Mouse (Mus musculus) liver, embryonic 14.5 days (tissue): Measurements from ENCODE around the gene Pprc1.

ENCODE experiments used
- CTCF ChIP-seq: IDR thresholded peaks from 2 replicates; pipeline ENCODE4 v1.5.1; 2016; ENCODE audit warnings: antibody characterized with exemption, low read depth, control low read depth
- EP300 ChIP-seq: IDR thresholded peaks from 2 replicates; pipeline ENCODE4 v1.6.1; 2016; ENCODE audit warnings: antibody characterized with exemption, low read depth

- TF ChIP-seq CTCF (no peak), EP300 (no peak)
These were observed 4.4 kb downstream of the Pprc1 start for GRCm38 (mm10) chr19:46049129-46049528.
